ENCODE assay signal across 7 mouse cellular contexts in genomic region chr9:44234479-44235427, GRCm38 (mm10). TPM values are rescaled to one million over a fixed set of nuclear protein-coding genes. Genes with fewer than 3 reads are reported as not detected.
DNase-seq lines count a peak whose midpoint lies in the region; ATAC-seq and TF ChIP-seq lines count a peak whose summit lies in the region.

No protein-coding gene starts in this region.

- H3K9me3 ChIP-seq in MEL (replicated peaks; ENCODE audit: insufficient read depth, low read length): no peaks in the 10 kb centered on the region
- H3K9me3 ChIP-seq in erythroblast, embryonic 14.5 days (ENCODE audit: control insufficient read depth, low read length): no peaks in the 10 kb centered on the region
- H3K9me3 ChIP-seq in limb, embryonic 12.5 days: no peaks in the 10 kb centered on the region
- no peaks in the 10 kb centered on the region for H3K9me3 ChIP-seq in midbrain, embryonic 12.5 days

- peaks cover 27% of the 10 kb centered on the region for H3K79me2 ChIP-seq in MEL (ENCODE audit: control insufficient read depth, insufficient read depth, low read length, poor library complexity)

- no peaks in the 10 kb centered on the region for H3K27me3 ChIP-seq in MEL (ENCODE audit: control insufficient read depth in 1 of 2, insufficient read depth in 2 of 2, low read length in 2 of 2)
- no peaks in the 10 kb centered on the region for H3K27me3 ChIP-seq in erythroblast, embryonic 14.5 days (ENCODE audit: control insufficient read depth)
- H3K27me3 ChIP-seq in limb, embryonic 12.5 days: no peaks in the 10 kb centered on the region
- no peaks in the 10 kb centered on the region for H3K27me3 ChIP-seq in midbrain, embryonic 12.5 days
- no peaks in the 10 kb centered on the region for H3K27me3 ChIP-seq in splenic B cell, adult 2 months (ENCODE audit: control insufficient read depth, insufficient read depth, low read length, poor library complexity, severe bottlenecking)

- DNase-seq in MEL (ENCODE audit: low read depth, low spot score): peak; percentile 95
- peak; percentile 60 for DNase-seq in heart, postnatal 4 days
- DNase-seq in splenic B cell, adult 2 months (ENCODE audit: low read depth, low spot score): peak; percentile 76

- peak overlapping the region; percentile 98 for H3K27ac ChIP-seq in MEL (ENCODE audit: control insufficient read depth, low read depth, low read length)
- H3K27ac ChIP-seq in bone marrow, adult 2 months (ENCODE audit: control insufficient read depth, insufficient read depth, low read depth, low read length, poor library complexity): peak overlapping the region; percentile 95
- 0 out of 2 replicates have a peak overlapping the region, but pooled peaks have one; percentile 50 for H3K27ac ChIP-seq in limb, embryonic 12.5 days
- H3K27ac ChIP-seq in midbrain, embryonic 12.5 days (replicated peaks): no peak overlapping the region

- peak in 1 of 2 experiments; percentile 49; a peak in 1 of 4 replicates for TF ChIP-seq EP300 in MEL (IDR thresholded peaks at IDR 0.05; ENCODE audit: low read depth in 1 of 2, low read length in 2 of 2)

- no peak for TF ChIP-seq RAD21 in MEL (IDR thresholded peaks at IDR 0.05; ENCODE audit: low read depth, low read length)

- 9% methylated on average over 19 of the region's 19 CpGs for WGBS in bone marrow, adult 2 months
- 28% methylated on average over 19 of the region's 19 CpGs for WGBS in limb, embryonic 12.5 days
- WGBS in midbrain, embryonic 12.5 days: 27% methylated on average over 19 of the region's 19 CpGs

- no peak for TF ChIP-seq CTCF in MEL (IDR thresholded peaks at IDR 0.05 in 2 of 3, conservative IDR thresholded peaks at IDR 0.05 in 1 of 3; ENCODE audit: control insufficient read depth in 1 of 3, insufficient read depth in 1 of 3, low read depth in 2 of 3, low read length in 3 of 3, poor library complexity in 1 of 3, severe bottlenecking in 1 of 3)
- TF ChIP-seq CTCF in bone marrow, adult 2 months (IDR thresholded peaks at IDR 0.05; ENCODE audit: control insufficient read depth, insufficient read depth, low read length): no peak

- peak overlapping the region; percentile 78 for H3K4me2 ChIP-seq in limb, embryonic 12.5 days
- H3K4me2 ChIP-seq in midbrain, embryonic 12.5 days (replicated peaks): peak overlapping the region; percentile 37

- peaks cover 0 to 6% of the 10 kb centered on the region in 2 experiments; a peak in 3 of 4 replicates for H3K4me1 ChIP-seq in MEL (ENCODE audit: control insufficient read depth in 1 of 2, insufficient read depth in 2 of 2, low read length in 2 of 2)
- H3K4me1 ChIP-seq in bone marrow, adult 2 months (ENCODE audit: control insufficient read depth, insufficient read depth, low read length): peaks cover 5% of the 10 kb centered on the region; the same call in 1 of the 2 replicates
- H3K4me1 ChIP-seq in erythroblast, embryonic 14.5 days (ENCODE audit: control insufficient read depth): peaks cover 35% of the 10 kb centered on the region
- peaks cover 25% of the 10 kb centered on the region for H3K4me1 ChIP-seq in limb, embryonic 12.5 days (replicated peaks)
- peaks cover 19% of the 10 kb centered on the region for H3K4me1 ChIP-seq in midbrain, embryonic 12.5 days

- H3K36me3 ChIP-seq in MEL (ENCODE audit: control insufficient read depth in 1 of 2, insufficient read depth in 2 of 2, low read length in 2 of 2): peaks cover 0 to 15% of the 10 kb centered on the region in 2 experiments; a peak in 2 of 4 replicates
- H3K36me3 ChIP-seq in erythroblast, embryonic 14.5 days (ENCODE audit: control insufficient read depth): peaks cover 8% of the 10 kb centered on the region
- H3K36me3 ChIP-seq in limb, embryonic 12.5 days: no peaks in the 10 kb centered on the region
- no peaks in the 10 kb centered on the region for H3K36me3 ChIP-seq in midbrain, embryonic 12.5 days
- H3K36me3 ChIP-seq in splenic B cell, adult 2 months (ENCODE audit: control insufficient read depth, insufficient read depth, low read length, poor library complexity, severe bottlenecking): no peaks in the 10 kb centered on the region

- H3K4me3 ChIP-seq in MEL (ENCODE audit: control insufficient read depth in 1 of 2, insufficient read depth in 1 of 2, low read depth in 2 of 2, low read length in 2 of 2): peak overlapping the region; percentile 60 to 73
- peak overlapping the region; percentile 58 for H3K4me3 ChIP-seq in bone marrow, adult 2 months (replicated peaks; ENCODE audit: control insufficient read depth, low read depth, low read length)
- peak overlapping the region; percentile 90 for H3K4me3 ChIP-seq in erythroblast, embryonic 14.5 days (replicated peaks)
- peak overlapping the region; percentile 84 for H3K4me3 ChIP-seq in limb, embryonic 12.5 days (replicated peaks)
- H3K4me3 ChIP-seq in midbrain, embryonic 12.5 days: peak overlapping the region; percentile 89

- no peak for ATAC-seq in limb, embryonic 12.5 days (ENCODE audit: insufficient number of reproducible peaks, insufficient read depth, low FRiP score, low TSS enrichment, low read depth)
- 0 out of 2 replicates have a peak, but pooled peaks have one; percentile 11 for ATAC-seq in midbrain, embryonic 12.5 days (ENCODE audit: low FRiP score, low read depth)

- peak in 1 of 2 experiments; percentile 29; a peak in 1 of 4 replicates for TF ChIP-seq POLR2A in MEL (IDR thresholded peaks at IDR 0.05; ENCODE audit: control insufficient read depth in 1 of 2, insufficient read depth in 1 of 2, low read depth in 1 of 2, low read length in 2 of 2, poor library complexity in 1 of 2)
- TF ChIP-seq POLR2A in bone marrow, adult 2 months (IDR thresholded peaks at IDR 0.05; ENCODE audit: borderline replicate concordance, control insufficient read depth, low read depth, low read length): no peak

- H3K9ac ChIP-seq in MEL (ENCODE audit: control insufficient read depth, low read depth, low read length, poor library complexity, severe bottlenecking): peak overlapping the region; percentile 85
- peak overlapping the region; percentile 42; the same call in 1 of the 2 replicates for H3K9ac ChIP-seq in limb, embryonic 12.5 days (replicated peaks)
- no peak overlapping the region for H3K9ac ChIP-seq in midbrain, embryonic 12.5 days (replicated peaks)

TF ChIP-seq in MEL, 35 proteins besides CTCF, POLR2A, EP300 and RAD21 (continues in another document):
- TF ChIP-seq ETS1 (IDR thresholded peaks at IDR 0.05; ENCODE audit: low read depth, low read length): 0 out of 2 replicates have a peak, but pooled peaks have one; percentile 8

RNA-seq across cellular contexts. Expression of gene Cbl, which starts 0.9 kb away (rescaled TPM):
- total RNA-seq in MEL (2012; rRNA removed): 9.1 and 14.9 TPM in 2 replicates
- polyA plus RNA-seq in MEL (2012; ENCODE audit: insufficient read depth in 1 of 2, insufficient read length in 2 of 2, low read depth in 1 of 2, low replicate concordance in 2 of 2, missing spikeins in 1 of 2): 10 to 100 TPM; 36.8 to 41.1 TPM
- 24.3 and 50.5 TPM in 2 replicates for polyA plus RNA-seq in bone marrow, adult 2 months (2011; ENCODE audit: insufficient read depth, insufficient read length, low replicate concordance, missing spikeins)
- polyA plus RNA-seq in erythroblast, embryonic 14.5 days (2012): 0.13 and 0.16 TPM in 2 replicates
- 10 to 100 TPM; 28.5 to 28.8 TPM for total RNA-seq in heart, postnatal 4 days (2021)
- 18.4 and 18.7 TPM in 2 replicates for polyA plus RNA-seq in limb, embryonic 12.5 days (2016; fragmentation: Nextera tagmentation; extraction: Ambion mirVana)
- polyA plus RNA-seq in midbrain, embryonic 12.5 days (2016; fragmentation: Nextera tagmentation; extraction: Ambion mirVana): 27.2 and 32.0 TPM in 2 replicates

RNA-seq across cellular contexts. Expression of gene Ccdc153, which starts 5.7 kb away (rescaled TPM):
- total RNA-seq in MEL (2012; rRNA removed): not detected in 2 replicates
- not detected for polyA plus RNA-seq in MEL (2012; ENCODE audit: insufficient read depth in 1 of 2, insufficient read length in 2 of 2, low read depth in 1 of 2, low replicate concordance in 2 of 2, missing spikeins in 1 of 2)
- 1.4 TPM in 1 of 2 replicates, not detected in the other for polyA plus RNA-seq in bone marrow, adult 2 months (2011; ENCODE audit: insufficient read depth, insufficient read length, low replicate concordance, missing spikeins)
- polyA plus RNA-seq in erythroblast, embryonic 14.5 days (2012): not detected in 2 replicates
- total RNA-seq in heart, postnatal 4 days (2021): not detected
- polyA plus RNA-seq in limb, embryonic 12.5 days (2016; fragmentation: Nextera tagmentation; extraction: Ambion mirVana): not detected in 2 replicates
- not detected in 2 replicates for polyA plus RNA-seq in midbrain, embryonic 12.5 days (2016; fragmentation: Nextera tagmentation; extraction: Ambion mirVana)

RNA-seq across cellular contexts. Expression of gene Pdzd3, which starts 16.5 kb away (rescaled TPM):
- total RNA-seq in MEL (2012; rRNA removed): not detected in 2 replicates
- polyA plus RNA-seq in MEL (2012; ENCODE audit: insufficient read depth in 1 of 2, insufficient read length in 2 of 2, low read depth in 1 of 2, low replicate concordance in 2 of 2, missing spikeins in 1 of 2): under 1 TPM in 1 of 2 experiments, not detected in 1; 0.06 TPM
- polyA plus RNA-seq in bone marrow, adult 2 months (2011; ENCODE audit: insufficient read depth, insufficient read length, low replicate concordance, missing spikeins): 2.7 and 7.3 TPM in 2 replicates
- not detected in 2 replicates for polyA plus RNA-seq in erythroblast, embryonic 14.5 days (2012)
- total RNA-seq in heart, postnatal 4 days (2021): 1 to 10 TPM in 1 of 2 experiments, under 1 TPM in 1; 0.92 to 1.0 TPM
- not detected in 2 replicates for polyA plus RNA-seq in limb, embryonic 12.5 days (2016; fragmentation: Nextera tagmentation; extraction: Ambion mirVana)
- polyA plus RNA-seq in midbrain, embryonic 12.5 days (2016; fragmentation: Nextera tagmentation; extraction: Ambion mirVana): 0.20 and 0.31 TPM in 2 replicates

RNA-seq across cellular contexts. Expression of gene Nlrx1, which starts 33.6 kb away (rescaled TPM):
- total RNA-seq in MEL (2012; rRNA removed): 1.2 and 1.5 TPM in 2 replicates
- polyA plus RNA-seq in MEL (2012; ENCODE audit: insufficient read depth in 1 of 2, insufficient read length in 2 of 2, low read depth in 1 of 2, low replicate concordance in 2 of 2, missing spikeins in 1 of 2): 1 to 10 TPM in 1 of 2 experiments, not detected in 1; 7.0 TPM
- 11.6 and 25.0 TPM in 2 replicates for polyA plus RNA-seq in bone marrow, adult 2 months (2011; ENCODE audit: insufficient read depth, insufficient read length, low replicate concordance, missing spikeins)
- polyA plus RNA-seq in erythroblast, embryonic 14.5 days (2012): 0.07 TPM in 1 of 2 replicates, not detected in the other
- total RNA-seq in heart, postnatal 4 days (2021): 10 to 100 TPM; 13.8 to 15.3 TPM
- polyA plus RNA-seq in limb, embryonic 12.5 days (2016; fragmentation: Nextera tagmentation; extraction: Ambion mirVana): 5.3 and 6.7 TPM in 2 replicates
- 2.6 and 3.3 TPM in 2 replicates for polyA plus RNA-seq in midbrain, embryonic 12.5 days (2016; fragmentation: Nextera tagmentation; extraction: Ambion mirVana)

RNA-seq across cellular contexts. Expression of gene Abcg4, which starts 53.7 kb away (rescaled TPM):
- total RNA-seq in MEL (2012; rRNA removed): 2.5 and 4.1 TPM in 2 replicates
- polyA plus RNA-seq in MEL (2012; ENCODE audit: insufficient read depth in 1 of 2, insufficient read length in 2 of 2, low read depth in 1 of 2, low replicate concordance in 2 of 2, missing spikeins in 1 of 2): 10 to 100 TPM in 1 of 2 experiments, not detected in 1; 17.1 TPM
- polyA plus RNA-seq in bone marrow, adult 2 months (2011; ENCODE audit: insufficient read depth, insufficient read length, low replicate concordance, missing spikeins): 45.0 and 74.1 TPM in 2 replicates
- polyA plus RNA-seq in erythroblast, embryonic 14.5 days (2012): 19.1 and 19.9 TPM in 2 replicates
- total RNA-seq in heart, postnatal 4 days (2021): 1 to 10 TPM; 1.2 to 1.5 TPM
- 7.0 and 7.7 TPM in 2 replicates for polyA plus RNA-seq in limb, embryonic 12.5 days (2016; fragmentation: Nextera tagmentation; extraction: Ambion mirVana)
- 12.9 and 14.4 TPM in 2 replicates for polyA plus RNA-seq in midbrain, embryonic 12.5 days (2016; fragmentation: Nextera tagmentation; extraction: Ambion mirVana)

Comparison
In these comparisons a context has a peak if more than half of its experiments do, and no peak if none do; other contexts are left out.
1. RNA of gene Cbl, which starts 0.9 kb away (polyA plus RNA-seq): 24.3 to 50.5 TPM in bone marrow, adult 2 months, 36.8 to 41.1 TPM in MEL, 27.2 to 32.0 TPM in midbrain, embryonic 12.5 days and 18.4 to 18.7 TPM in limb, embryonic 12.5 days; 0.13 to 0.16 TPM in erythroblast, embryonic 14.5 days; every median in the first group is over 10 times any median in the second.
2. Peak in every context shown above with its lines, with median percentiles within 50 percentile points of each other: DNase-seq and H3K4me3 ChIP-seq.